Mouse (Mus musculus) urinary bladder, adult 18-20 months (tissue): ENCODE measurements around the gene Suv39h2.
A peak's percentile ranks its signal among the peaks of the same experiment; 100 is the strongest.

Experiments
- DNase-seq, 2 experiments: peaks; one replicate each; pipeline ENCODE4 v3.0.0; 2022; ENCODE audit warnings: low spot score in 2 of 2, mixed read lengths in 2 of 2

Suv39h2 gene

GRCm38 (mm10) chr2:3423841-3424578 is 50.8 kb downstream of the Suv39h2 start, which contains the start of gene Dclre1c:
Dclre1c (plus strand) TSS chr2:3424131.
- peak; percentile 77 to 86 for DNase-seq

- DNase-seq, result no peak
These were observed 52.3 kb downstream of the Suv39h2 start, which contains the start of gene Meig1 for GRCm38 (mm10) chr2:3422548-3422947. Meig1 (minus strand) TSS chr2:3422648.

- DNase-seq, result no peak
These were observed 54.7 kb downstream of the Suv39h2 start for GRCm38 (mm10) chr2:3420157-3420556.

GRCm38 (mm10) chr2:3418883-3419431 is 55.9 kb downstream of the Suv39h2 start:
- peak; percentile 95 to 99 for DNase-seq

- no peak for DNase-seq
These were observed 59.2 kb downstream of the Suv39h2 start for GRCm38 (mm10) chr2:3415676-3416075.

GRCm38 (mm10) chr2:3414241-3414640 is 60.6 kb downstream of the Suv39h2 start:
- DNase-seq, result peak in 1 of 2 experiments; percentile 24

GRCm38 (mm10) chr2:3407756-3408155 is 67.1 kb downstream of the Suv39h2 start:
- no peak for DNase-seq

GRCm38 (mm10) chr2:3405981-3406380 is 68.8 kb downstream of the Suv39h2 start:
- no peak for DNase-seq
